Mouse (Mus musculus) layer of hippocampus, postnatal 25 days (tissue): ENCODE measurements at regions not wholly inside any gene's neighbourhood (a gene's known extent, or its start where the extent isn't known, plus 50 kb on each side); places are given as distances from the start of the nearest gene placed in this dataset.

Experiments used
- DNase-seq, 2 experiments: peaks; one replicate each; pipeline ENCODE4 v3.0.0; 2022; ENCODE audit warnings: mixed read lengths in 2 of 2, low spot score in 1 of 2; ENCODE audit errors: extremely low spot score in 1 of 2

- DNase-seq: no peak
Observed at GRCm38 (mm10) chr4:56620628-56621027, 119.2 kb upstream of the Gm26657 start.

- no peak for DNase-seq
Observed at GRCm38 (mm10) chr4:56619803-56620202, 120.1 kb upstream of the Gm26657 start.

- DNase-seq: no peak
Observed at GRCm38 (mm10) chr4:56619054-56619453, 120.8 kb upstream of the Gm26657 start.

- no peak for DNase-seq
Observed at GRCm38 (mm10) chr4:56618433-56618832, 121.4 kb upstream of the Gm26657 start.

- no peak for DNase-seq
Observed at GRCm38 (mm10) chr4:56617661-56618360, 122.1 kb upstream of the Gm26657 start.

GRCm38 (mm10) chr4:56612325-56612724 lies 127.5 kb upstream of the Gm26657 start:
- DNase-seq: no peak

- no peak for DNase-seq
Observed at GRCm38 (mm10) chr4:56611751-56612150, 128.1 kb upstream of the Gm26657 start.

- no peak for DNase-seq
Observed at GRCm38 (mm10) chr4:56610273-56610672, 129.6 kb upstream of the Gm26657 start.

GRCm38 (mm10) chr4:56608701-56609100 lies 131.2 kb upstream of the Gm26657 start:
- no peak for DNase-seq

GRCm38 (mm10) chr4:56598398-56598797 lies 141.5 kb upstream of the Gm26657 start:
- DNase-seq: no peak

- no peak for DNase-seq
Observed at GRCm38 (mm10) chr4:56597931-56598330, 141.9 kb upstream of the Gm26657 start.

- DNase-seq: no peak
Observed at GRCm38 (mm10) chr4:56582405-56582804, 157.5 kb upstream of the Gm26657 start.

GRCm38 (mm10) chr4:56576837-56577548 lies 162.9 kb upstream of the Gm26657 start:
- no peak for DNase-seq

GRCm38 (mm10) chr4:56552126-56552525 lies 187.7 kb upstream of the Gm26657 start:
- DNase-seq: no peak

- no peak for DNase-seq
Observed at GRCm38 (mm10) chr4:56533344-56533985, 206.4 kb upstream of the Gm26657 start.

- DNase-seq: no peak
Observed at GRCm38 (mm10) chr4:56532921-56533320, 206.9 kb upstream of the Gm26657 start.

- no peak for DNase-seq
Observed at GRCm38 (mm10) chr4:56528571-56528970, 211.3 kb upstream of the Gm26657 start.

- DNase-seq: peak in 1 of 2 experiments; percentile 5
Observed at GRCm38 (mm10) chr4:56524430-56524985, 215.4 kb upstream of the Gm26657 start.

- DNase-seq: no peak
Observed at GRCm38 (mm10) chr4:56507770-56508169, 232.1 kb upstream of the Gm26657 start.

- DNase-seq: no peak
Observed at GRCm38 (mm10) chr4:56506786-56507185, 233.1 kb upstream of the Gm26657 start.

GRCm38 (mm10) chr4:56506067-56506466 lies 233.8 kb upstream of the Gm26657 start:
- DNase-seq: no peak
